Mouse (Mus musculus) testis, adult 2 months (tissue): ENCODE measurements around the gene Clasp1.

ENCODE experiments used
- CTCF ChIP-seq: fragments of 200-500 bp; IDR thresholded peaks from 2 replicates; pipeline ENCODE4 v1.5.1; 2012; ENCODE audit warnings: low read depth, mild to moderate bottlenecking, inconsistent platforms, low read length, moderate library complexity; ENCODE audit not compliant: control insufficient read depth, insufficient read depth, insufficient replicate concordance
- POLR2A ChIP-seq: fragments of 200-500 bp; IDR thresholded peaks from 2 replicates; pipeline ENCODE4 v1.6.1; 2012; ENCODE audit warnings: low read depth, mild to moderate bottlenecking, inconsistent platforms, low read length, moderate library complexity; ENCODE audit not compliant: control insufficient read depth

- no peak for TF ChIP-seq POLR2A
- TF ChIP-seq CTCF, result no peak
These were observed 244.6 kb downstream of the Clasp1 start for GRCm38 (mm10) chr1:118633415-118633980.
